Comparison of ENCODE assay signal across 10 mouse cellular contexts in genomic region chr14:76818256-76819010, GRCm38 (mm10).
DNase-seq lines count a peak whose midpoint lies in the region; ATAC-seq and TF ChIP-seq lines count a peak whose summit lies in the region.
"Had no signal": no experiment of that assay in that cellular context is flagged by ENCODE, and none has a peak within 500 bp of the region (broad histone marks: within the 10 kb centered on the region; RNA-seq: fewer than 3 reads in every experiment).

No protein-coding gene starts in this region.

- H3K4me1 ChIP-seq in kidney, embryonic 16.5 days (ENCODE audit: insufficient read depth, low read length): peaks cover 48% of the 10 kb centered on the region
- H3K4me1 ChIP-seq in lung, embryonic 15.5 days: peaks cover 30% of the 10 kb centered on the region

- WGBS in kidney, embryonic 16.5 days: 46% methylated on average over 10 of the region's 10 CpGs
- WGBS in lung, embryonic 15.5 days: 27% methylated on average over 10 of the region's 10 CpGs

- no peak overlapping the region for H3K4me2 ChIP-seq in kidney, embryonic 16.5 days (replicated peaks; ENCODE audit: low read depth, low read length)
- peak overlapping the region; percentile 2; the same call in 1 of the 2 replicates for H3K4me2 ChIP-seq in lung, embryonic 15.5 days
- H3K4me2 ChIP-seq: midbrain, embryonic 12.5 days had no signal

- DNase-seq in gastrocnemius, adult 2 months: peak; percentile 37
- no peak for DNase-seq in gastrocnemius, adult 8-10 months (ENCODE audit: low spot score in 2 of 2)
- DNase-seq in brain, adult 2 months (ENCODE audit: low read depth, low spot score): peak; percentile 67
- no peak for DNase-seq in spleen, postnatal 36 days (ENCODE audit: low spot score in 2 of 2)
- no peak for DNase-seq in adrenal gland, postnatal 10 days
- no peak for DNase-seq in left cerebral cortex, adult 9 months (ENCODE audit: low spot score in 2 of 2)
- DNase-seq: B cell, adult 2 months had no signal

- H3K9me3 ChIP-seq in kidney, embryonic 16.5 days (ENCODE audit: low read length): no peaks in the 10 kb centered on the region
- no peaks in the 10 kb centered on the region for H3K9me3 ChIP-seq in lung, embryonic 15.5 days
- H3K9me3 ChIP-seq: midbrain, embryonic 12.5 days had no signal

- no peak overlapping the region for H3K9ac ChIP-seq in kidney, embryonic 16.5 days (replicated peaks; ENCODE audit: low read length)
- no peak overlapping the region for H3K9ac ChIP-seq in lung, embryonic 15.5 days
- H3K9ac ChIP-seq: midbrain, embryonic 12.5 days had no signal

- peak; percentile 53 for ATAC-seq in kidney, embryonic 16.5 days (ENCODE audit: low FRiP score, low TSS enrichment)
- ATAC-seq in lung, embryonic 15.5 days (ENCODE audit: borderline replicate concordance, extremely low read depth, low FRiP score, low TSS enrichment): peak; percentile 74

- H3K27me3 ChIP-seq in kidney, embryonic 16.5 days (ENCODE audit: insufficient read depth, low read length): no peaks in the 10 kb centered on the region
- no peaks in the 10 kb centered on the region for H3K27me3 ChIP-seq in lung, embryonic 15.5 days

- H3K36me3 ChIP-seq in kidney, embryonic 16.5 days (ENCODE audit: insufficient read depth, low read length): no peaks in the 10 kb centered on the region
- no peaks in the 10 kb centered on the region for H3K36me3 ChIP-seq in lung, embryonic 15.5 days
- H3K36me3 ChIP-seq: midbrain, embryonic 12.5 days had no signal

- H3K27ac ChIP-seq in gastrocnemius, adult 2 months: peak overlapping the region; percentile 84
- H3K27ac ChIP-seq in kidney, embryonic 16.5 days (ENCODE audit: low read length): peak overlapping the region; percentile 75
- peak overlapping the region; percentile 85 for H3K27ac ChIP-seq in lung, embryonic 15.5 days
- H3K27ac ChIP-seq: midbrain, embryonic 12.5 days had no signal

- no peak for TF ChIP-seq CTCF in gastrocnemius, adult 2 months (IDR thresholded peaks at IDR 0.05)

- intact Hi-C loops in gastrocnemius, adult 2 months (cut with DNase I): loop anchor here (5.0 kb wide), 2 partner anchors 54 to 56 kb away; no protein-coding TSS in a partner anchor

- H3K4me3 ChIP-seq in gastrocnemius, adult 2 months: no peak overlapping the region
- H3K4me3 ChIP-seq in kidney, embryonic 16.5 days (ENCODE audit: low read length): no peak overlapping the region
- H3K4me3 ChIP-seq in lung, embryonic 15.5 days: no peak overlapping the region
- H3K4me3 ChIP-seq: midbrain, embryonic 12.5 days had no signal

Comparison
In these comparisons a context has a peak if more than half of its experiments do, and no peak if none do; other contexts are left out.
1. DNase-seq: peak in gastrocnemius, adult 2 months (single experiment) and brain, adult 2 months (single experiment); none in gastrocnemius, adult 8-10 months (0 of 2), spleen, postnatal 36 days (0 of 2), adrenal gland, postnatal 10 days (single experiment) and left cerebral cortex, adult 9 months (0 of 2).
2. Peak in every context shown above with its lines, with median percentiles within 50 percentile points of each other: H3K27ac ChIP-seq.